Mouse (Mus musculus) v-Abl transformed pro-B cells (cell line): ENCODE data around the gene Ntrk1.

Experiments used
- in situ Hi-C, 2 experiments: fragments of 400-800 bp; cut with MboI; formaldehyde crosslinking; loops; one replicate each; pipeline ENCODE4 v1.15.1; 2025; ENCODE audit not compliant: unreplicated experiment in 2 of 2

The Ntrk1 gene

GRCm38 (mm10) chr3:87761408-87762375 is 33.3 kb downstream of the Ntrk1 start:
- in situ Hi-C loops, result loop anchor here in 1 of 2 experiments (10.0 kb wide), 1 partner anchor 313 kb away; the partner anchor contains the start of gene Ttc24

GRCm38 (mm10) chr3:87758641-87759040 is 36.3 kb downstream of the Ntrk1 start:
- in situ Hi-C loops, result loop anchor here (5.0 to 10.0 kb wide), 3 partner anchors 56 to 104 kb away; no protein-coding TSS in a partner anchor

GRCm38 (mm10) chr3:87756488-87756887 is 38.5 kb downstream of the Ntrk1 start:
- in situ Hi-C loops, result loop anchor here (5.0 to 10.0 kb wide), 3 partner anchors 58 to 106 kb away; no protein-coding TSS in a partner anchor

GRCm38 (mm10) chr3:87755964-87756363 is 39.0 kb downstream of the Ntrk1 start:
- in situ Hi-C loops, result loop anchor here (5.0 to 10.0 kb wide), 3 partner anchors 59 to 106 kb away; no protein-coding TSS in a partner anchor

- in situ Hi-C loops, result loop anchor here in 1 of 2 experiments (10.0 kb wide), 1 partner anchor 61 kb away; no protein-coding TSS in a partner anchor
Observed at GRCm38 (mm10) chr3:87753829-87754228, 41.1 kb downstream of the Ntrk1 start.

GRCm38 (mm10) chr3:87752567-87752966 is 42.4 kb downstream of the Ntrk1 start:
- in situ Hi-C loops, result loop anchor here in 1 of 2 experiments (10.0 kb wide), 1 partner anchor 62 kb away; no protein-coding TSS in a partner anchor

GRCm38 (mm10) chr3:87749977-87750376 is 45.0 kb downstream of the Ntrk1 start:
- in situ Hi-C loops, result loop anchor here (10.0 kb wide), 3 partner anchors 65 to 505 kb away; no protein-coding TSS in a partner anchor

GRCm38 (mm10) chr3:87749036-87749435 is 45.9 kb downstream of the Ntrk1 start:
- in situ Hi-C loops, result loop anchor here in 1 of 2 experiments (10.0 kb wide), 2 partner anchors 244 to 504 kb away; no protein-coding TSS in a partner anchor

- in situ Hi-C loops, result loop anchor here in 1 of 2 experiments (10.0 kb wide), 2 partner anchors 244 to 504 kb away; no protein-coding TSS in a partner anchor
Observed at GRCm38 (mm10) chr3:87748431-87748830, 46.5 kb downstream of the Ntrk1 start, which contains the start of gene Lrrc71. Gene Lrrc71 (minus strand): TSS chr3:87748625.

GRCm38 (mm10) chr3:87745036-87745659 is 49.8 kb downstream of the Ntrk1 start:
- in situ Hi-C loops, result loop anchor here in 1 of 2 experiments (10.0 kb wide), 2 partner anchors 240 to 500 kb away; no protein-coding TSS in a partner anchor

GRCm38 (mm10) chr3:87743927-87744326 is 51.0 kb downstream of the Ntrk1 start:
- in situ Hi-C loops, result loop anchor here in 1 of 2 experiments (10.0 kb wide), 2 partner anchors 239 to 499 kb away; no protein-coding TSS in a partner anchor

- in situ Hi-C loops, result loop anchor here in 1 of 2 experiments (10.0 kb wide), 2 partner anchors 238 to 498 kb away; no protein-coding TSS in a partner anchor
Observed at GRCm38 (mm10) chr3:87742735-87743134, 52.2 kb downstream of the Ntrk1 start.

- in situ Hi-C loops, result loop anchor here in 1 of 2 experiments (10.0 kb wide), 2 partner anchors 237 to 497 kb away; no protein-coding TSS in a partner anchor
Observed at GRCm38 (mm10) chr3:87742013-87742412, 52.9 kb downstream of the Ntrk1 start.

GRCm38 (mm10) chr3:87738906-87739305 is 56.1 kb downstream of the Ntrk1 start:
- in situ Hi-C loops, result no loop called here

- in situ Hi-C loops, result no loop called here
Observed at GRCm38 (mm10) chr3:87735335-87735734, 59.6 kb downstream of the Ntrk1 start.

GRCm38 (mm10) chr3:87733984-87734761 is 60.8 kb downstream of the Ntrk1 start:
- in situ Hi-C loops, result no loop called here

GRCm38 (mm10) chr3:87733098-87733497 is 61.9 kb downstream of the Ntrk1 start:
- in situ Hi-C loops, result no loop called here

- in situ Hi-C loops, result no loop called here
Observed at GRCm38 (mm10) chr3:87728696-87729095, 66.3 kb downstream of the Ntrk1 start.
